Mouse (Mus musculus) MEL (cell line): Measurements from ENCODE around the gene Nkd2. TPM values are rescaled to one million over a fixed set of nuclear protein-coding genes. Genes with fewer than 3 reads are reported as not detected.
A peak's percentile ranks its signal among the peaks of the same experiment; 100 is the strongest.

Experiments used
- DNase-seq: peaks from one replicate; pipeline ENCODE4 v3.0.0; 2011; ENCODE audit warnings: low read depth, low spot score
- H3K27ac ChIP-seq: 2 replicates; pipeline ENCODE4 v1.5.1; 2012; ENCODE audit warnings: low read depth, mild to moderate bottlenecking, control low read depth, low read length, moderate library complexity; ENCODE audit not compliant: control insufficient read depth
- H3K27me3 ChIP-seq, 2 experiments: fragments of 150-350 bp in 1 of 2; sonication (generic) in 1 of 2; 2 replicates each; pipeline ENCODE4 v1.6.1; 2012; ENCODE audit warnings: low read length in 2 of 2, mild to moderate bottlenecking in 2 of 2, improper control_type of control experiment in 1 of 2, moderate library complexity in 1 of 2; ENCODE audit not compliant: insufficient read depth in 2 of 2, control insufficient read depth in 1 of 2
- H3K36me3 ChIP-seq, 2 experiments: 2 replicates each; pipeline ENCODE4 v1.6.1; 2012 to 2014; ENCODE audit warnings: low read length in 2 of 2, improper control_type of control experiment in 1 of 2, inconsistent platforms in 1 of 2, mild to moderate bottlenecking in 1 of 2; ENCODE audit not compliant: insufficient read depth in 2 of 2, control insufficient read depth in 1 of 2
- H3K4me1 ChIP-seq, 2 experiments: fragments of 150-350 bp in 1 of 2; sonication (generic) in 1 of 2; 2 replicates each; pipeline ENCODE4 v1.6.1; 2012; ENCODE audit warnings: low read length in 2 of 2, improper control_type of control experiment in 1 of 2, mild to moderate bottlenecking in 1 of 2; ENCODE audit not compliant: insufficient read depth in 2 of 2, control insufficient read depth in 1 of 2
- H3K4me3 ChIP-seq, 2 experiments: fragments of 150-350 bp in 1 of 2; sonication (generic) in 1 of 2; 2 replicates each; pipeline ENCODE4 v1.5.1; 2012; ENCODE audit warnings: low read depth in 2 of 2, low read length in 2 of 2, mild to moderate bottlenecking in 2 of 2, moderate library complexity in 2 of 2, control low read depth in 1 of 2, improper control_type of control experiment in 1 of 2; ENCODE audit not compliant: control insufficient read depth in 1 of 2, insufficient read depth in 1 of 2
- H3K79me2 ChIP-seq: 2 replicates; pipeline ENCODE4 v1.6.1; 2012; ENCODE audit warnings: mild to moderate bottlenecking, low read length, moderate library complexity; ENCODE audit not compliant: control insufficient read depth, poor library complexity, insufficient read depth
- H3K9ac ChIP-seq: 2 replicates; pipeline ENCODE4 v1.6.1; 2012; ENCODE audit warnings: low read depth, mild to moderate bottlenecking, control low read depth, low read length, moderate library complexity; ENCODE audit not compliant: control insufficient read depth, poor library complexity, severe bottlenecking
- H3K9me3 ChIP-seq: fragments of 150-350 bp; sonication (generic); replicated peaks from 2 replicates; pipeline ENCODE4 v1.6.1; 2012; ENCODE audit warnings: mild to moderate bottlenecking, low read length, improper control_type of control experiment, moderate library complexity; ENCODE audit not compliant: insufficient read depth
- CHD2 ChIP-seq: IDR thresholded peaks from 2 replicates; pipeline ENCODE4 v1.6.1; 2011; ENCODE audit warnings: low read length, improper control_type of control experiment
- E2F4 ChIP-seq: IDR thresholded peaks from 2 replicates; pipeline ENCODE4 v1.6.1; 2011; ENCODE audit warnings: low read depth, low read length, improper control_type of control experiment, borderline replicate concordance
- EP300 ChIP-seq, 2 experiments: IDR thresholded peaks; 2 replicates each; pipeline ENCODE4 v1.6.1; 2011; ENCODE audit warnings: improper control_type of control experiment in 2 of 2, low read length in 2 of 2, low read depth in 1 of 2, mild to moderate bottlenecking in 1 of 2
- KAT2A ChIP-seq: conservative IDR thresholded peaks from 2 replicates; pipeline ENCODE4 v1.6.1; 2012; ENCODE audit warnings: low read depth, low read length, improper control_type of control experiment, inconsistent platforms
- MXI1 ChIP-seq: IDR thresholded peaks from 2 replicates; pipeline ENCODE4 v1.6.1; 2011; ENCODE audit warnings: mild to moderate bottlenecking, low read depth, low read length, improper control_type of control experiment
- MYB ChIP-seq: IDR thresholded peaks from 2 replicates; pipeline ENCODE4 v1.6.1; 2011; ENCODE audit warnings: mild to moderate bottlenecking, low read depth, low read length, improper control_type of control experiment
- MYC ChIP-seq: IDR thresholded peaks from 2 replicates; pipeline ENCODE4 v1.6.1; 2011; ENCODE audit warnings: low read depth, mild to moderate bottlenecking, low read length, improper control_type of control experiment, moderate library complexity
- POLR2AphosphoS5 ChIP-seq: IDR thresholded peaks from 2 replicates; pipeline ENCODE4 v1.6.1; 2012; ENCODE audit warnings: low read depth, borderline replicate concordance, mild to moderate bottlenecking, inconsistent platforms, low read length, moderate library complexity, mixed read lengths
- RCOR1 ChIP-seq: IDR thresholded peaks from 2 replicates; pipeline ENCODE4 v1.6.1; 2012; ENCODE audit warnings: low read depth, mild to moderate bottlenecking, inconsistent platforms, low read length, improper control_type of control experiment
- TAL1 ChIP-seq: IDR thresholded peaks from 2 replicates; pipeline ENCODE4 v1.6.1; 2012; ENCODE audit warnings: mild to moderate bottlenecking, inconsistent platforms, low read length, moderate library complexity, mixed read lengths
- USF2 ChIP-seq, 2 experiments: IDR thresholded peaks; 2 replicates each; pipeline ENCODE4 v1.6.1; 2011 to 2012; ENCODE audit warnings: improper control_type of control experiment in 2 of 2, low read length in 2 of 2, borderline replicate concordance in 1 of 2, inconsistent platforms in 1 of 2, low read depth in 1 of 2, mild to moderate bottlenecking in 1 of 2; ENCODE audit not compliant: insufficient read depth in 1 of 2
- ZC3H11A ChIP-seq: IDR thresholded peaks from 2 replicates; pipeline ENCODE4 v1.6.1; 2012; ENCODE audit warnings: low read depth, mild to moderate bottlenecking, inconsistent platforms, low read length, improper control_type of control experiment
- ZNF384 ChIP-seq: IDR thresholded peaks from 2 replicates; pipeline ENCODE4 v1.6.1; 2012; ENCODE audit warnings: low read depth, mild to moderate bottlenecking, inconsistent platforms, low read length, improper control_type of control experiment
- polyA plus RNA-seq, 2 experiments: library from polyadenylated mRNA; stranded (reverse) in 1 of 2; unstranded in 1 of 2; fragments of >175 nt in 1 of 2; fragments of >200 nt in 1 of 2; gene quantifications; 2 replicates each; pipeline versions ENCODE4 v1.2.1 to v1.2.4; 2012; ENCODE audit warnings: low replicate concordance in 2 of 2, low read depth in 1 of 2; ENCODE audit not compliant: insufficient read length in 2 of 2, insufficient read depth in 1 of 2, missing spikeins in 1 of 2
- total RNA-seq: library from RNA; depleted of rRNA; stranded (reverse); fragments of 300-350 nt; gene quantifications from 2 replicates; pipeline ENCODE4 v1.2.3, GENCODE M21; 2012

The Nkd2 gene
- total and polyA plus RNA-seq, 3 experiments, result not detected

DNA sequence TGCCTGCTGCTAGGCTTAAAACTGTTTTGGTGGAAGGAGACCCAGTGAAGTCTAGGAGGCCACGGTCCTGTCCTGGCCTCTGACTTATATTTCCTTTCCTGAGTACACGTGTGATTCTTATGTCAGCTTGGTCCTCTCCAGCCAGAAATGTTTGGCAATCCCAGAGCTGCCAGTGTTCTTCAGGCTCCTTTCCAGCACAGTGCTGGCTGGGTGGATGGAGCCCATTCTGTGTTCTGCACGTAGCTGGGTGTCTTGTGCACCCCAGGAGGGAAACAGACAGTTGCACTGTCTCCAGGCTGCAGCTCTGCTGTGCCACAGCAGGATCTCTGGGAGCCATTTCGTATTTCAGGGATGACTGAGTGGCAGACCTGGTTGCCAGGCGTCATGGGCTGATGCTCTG, 48.3 kb downstream of the Nkd2 start:
- Histone ChIP-seq H3K4me1 (no peaks in the 10 kb centered on the region), H3K4me3 (no peak overlapping the region), H3K9me3 (no peaks in the 10 kb centered on the region), H3K79me2 (no peaks in the 10 kb centered on the region), H3K27ac (no peak overlapping the region), H3K9ac (no peak overlapping the region), H3K27me3 (no peaks in the 10 kb centered on the region), H3K36me3 (no peaks in the 10 kb centered on the region)
- TF ChIP-seq CHD2, result no peak
- TF ChIP-seq RCOR1, result no peak
- TF ChIP-seq E2F4, result no peak
- no peak for TF ChIP-seq MYC
- TF ChIP-seq EP300 (IDR thresholded peaks at IDR 0.05; ENCODE audit: low read depth in 1 of 2, low read length in 2 of 2), result no peak
- TF ChIP-seq ZNF384, result no peak
- DNase-seq, result no peak

DNA sequence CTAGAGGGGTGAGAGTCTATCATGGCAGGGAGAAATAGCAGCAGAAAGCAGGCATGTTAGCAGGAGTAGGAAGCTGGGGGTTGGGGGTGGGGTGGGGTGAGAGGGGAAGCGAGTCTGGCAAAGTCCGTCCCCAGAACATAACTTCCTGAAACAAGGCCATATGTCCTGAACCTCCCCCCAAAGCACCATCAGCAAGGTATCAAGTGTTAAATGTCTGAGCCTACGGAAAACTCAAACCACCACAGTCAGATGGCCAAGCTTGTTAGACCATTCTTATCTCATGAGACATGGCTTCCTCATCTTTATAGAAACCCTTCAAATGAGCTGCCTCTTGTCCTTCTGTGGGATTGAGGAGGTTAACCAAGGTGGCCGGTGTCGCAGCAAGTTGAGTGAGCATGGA, 54.3 kb downstream of the Nkd2 start:
- Histone ChIP-seq H3K79me2 (no peaks in the 10 kb centered on the region), H3K27me3 (no peaks in the 10 kb centered on the region), H3K4me1 (peaks cover 4 to 14% of the 10 kb centered on the region in 2 experiments), H3K4me3 (no peak overlapping the region), H3K9ac (no peak overlapping the region), H3K36me3 (peaks cover 0 to 2% of the 10 kb centered on the region in 2 experiments; a peak in 2 of 4 replicates), H3K27ac (no peak overlapping the region), H3K9me3 (no peaks in the 10 kb centered on the region)
- DNase-seq, result peak; percentile 66
- no peak for TF ChIP-seq MYB
- no peak for TF ChIP-seq KAT2A
- TF ChIP-seq MXI1, result peak; percentile 26; the same call in 1 of the 2 replicates
- no peak for TF ChIP-seq TAL1

DNA sequence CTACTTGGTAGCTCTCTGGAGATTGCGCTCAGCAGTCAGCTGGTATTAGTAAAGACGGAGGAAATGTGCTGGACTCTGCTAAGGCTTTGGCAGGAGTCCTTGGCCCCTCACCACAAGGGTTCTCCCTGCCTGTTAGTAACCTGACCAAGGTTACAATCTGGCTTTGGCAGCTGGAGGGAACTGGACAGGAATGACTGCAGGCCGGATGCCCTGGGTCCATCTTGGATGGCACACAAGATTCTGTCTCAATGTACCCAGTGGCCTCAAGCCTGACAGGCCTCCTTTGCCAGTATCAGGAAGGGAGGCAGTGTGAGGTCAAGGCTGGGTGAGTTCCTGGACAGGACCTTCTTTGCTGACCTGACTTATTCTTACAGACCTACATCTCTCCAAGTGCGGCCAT, 55.3 kb downstream of the Nkd2 start:
- TF ChIP-seq USF2 (IDR thresholded peaks at IDR 0.05; ENCODE audit: borderline replicate concordance in 1 of 2, insufficient read depth in 1 of 2, low read depth in 1 of 2, low read length in 2 of 2), result no peak
- no peak for TF ChIP-seq POLR2AphosphoS5
- TF ChIP-seq ZC3H11A, result no peak
- TF ChIP-seq, all 39 proteins: peak for 0
- no peak for DNase-seq

More for the DNA sequence above, 55.3 kb downstream of the Nkd2 start:
- peaks cover 4 to 14% of the 10 kb centered on the region in 2 experiments for H3K4me1 ChIP-seq
- no peak overlapping the region for H3K4me3 ChIP-seq
- no peak overlapping the region for H3K9ac ChIP-seq
- peaks cover 0 to 2% of the 10 kb centered on the region in 2 experiments; a peak in 2 of 4 replicates for H3K36me3 ChIP-seq
- H3K27me3 ChIP-seq, result no peaks in the 10 kb centered on the region
- no peaks in the 10 kb centered on the region for H3K79me2 ChIP-seq
- H3K9me3 ChIP-seq, result no peaks in the 10 kb centered on the region
- no peak overlapping the region for H3K27ac ChIP-seq
